Mouse (Mus musculus): ENCODE data around the gene C1qtnf12. TPM values are rescaled to one million over a fixed set of nuclear protein-coding genes. Genes with fewer than 3 reads are reported as not detected.

Gene C1qtnf12
- 0.59 TPM for polyA plus RNA-seq (2021)

- no peaks in the 10 kb centered on the region for H3K27me3 ChIP-seq
- no peak for ATAC-seq
- POLR2A ChIA-PET, result no interaction called here
- no peak for TF ChIP-seq CTCF (IDR thresholded peaks at IDR 0.05)
- in situ Hi-C loops (cut with MboI; ENCODE audit: low pct_unique_long_range_greater_than_20kb), result loop anchor here (10.0 kb wide), 1 partner anchor 172 kb away; the partner anchor contains the start of gene Rnf223
- CTCF ChIA-PET, result no interaction called here
- no peak for DNase-seq (ENCODE audit: low read depth, low spot score)
Observed at GRCm38 (mm10) chr4:155962167-155962971, at the start of gene C1qtnf12. TSS of gene C1qtnf12 (plus strand) at chr4:155962318.

- CTCF ChIA-PET, result interaction anchor here (1.1 kb wide), 1 partner anchor 193 kb away, joined by 3 read pairs; no protein-coding TSS in a partner anchor
- POLR2A ChIA-PET, result no interaction called here
Observed at GRCm38 (mm10) chr4:155932031-155932430, 30.1 kb upstream of the C1qtnf12 start.

GRCm38 (mm10) chr4:155943049-155943452 is 19.1 kb upstream of the C1qtnf12 start:
- no peak for TF ChIP-seq CTCF (IDR thresholded peaks at IDR 0.05)
- no peaks in the 10 kb centered on the region for H3K27me3 ChIP-seq
- ATAC-seq, result no peak
- CTCF ChIA-PET, result no interaction called here
- POLR2A ChIA-PET, result interaction anchor here (1.2 kb wide), 1 partner anchor 48 kb away, joined by 6 read pairs; no protein-coding TSS in a partner anchor
- in situ Hi-C loops (cut with MboI; ENCODE audit: low pct_unique_long_range_greater_than_20kb), result loop anchor here (5.0 kb wide), 1 partner anchor 36 kb away; no protein-coding TSS in a partner anchor
- DNase-seq (ENCODE audit: low read depth, low spot score), result no peak

More at GRCm38 (mm10) chr4:155932031-155932430, 30.1 kb upstream of the C1qtnf12 start:
- H3K27me3 ChIP-seq, result no peaks in the 10 kb centered on the region
- in situ Hi-C loops (cut with MboI; ENCODE audit: low pct_unique_long_range_greater_than_20kb), result no loop called here
- no peak for DNase-seq (ENCODE audit: low read depth, low spot score)
- TF ChIP-seq CTCF (IDR thresholded peaks at IDR 0.05), result no peak
- ATAC-seq, result no peak

- DNase-seq (ENCODE audit: low read depth, low spot score), result peak; percentile 76
- no peak for TF ChIP-seq CTCF (IDR thresholded peaks at IDR 0.05)
- H3K27me3 ChIP-seq, result no peaks in the 10 kb centered on the region
- ChIA-PET CTCF (no interaction called here), POLR2A (interaction anchor here (1.2 kb wide), 1 partner anchor 49 kb away, joined by 6 read pairs; no protein-coding TSS in a partner anchor)
- in situ Hi-C loops (cut with MboI; ENCODE audit: low pct_unique_long_range_greater_than_20kb), result loop anchor here (5.0 kb wide), 1 partner anchor 36 kb away; no protein-coding TSS in a partner anchor
- ATAC-seq, result peak; percentile 89
Observed at GRCm38 (mm10) chr4:155943534-155944249, 18.4 kb upstream of the C1qtnf12 start, which contains the start of gene Ube2j2. TSS of gene Ube2j2 (plus strand) at chr4:155943831.

- DNase-seq (ENCODE audit: low read depth, low spot score) (no peak), ATAC-seq (no peak)
- in situ Hi-C loops (cut with MboI; ENCODE audit: low pct_unique_long_range_greater_than_20kb), result loop anchor here (5.0 kb wide), 1 partner anchor 37 kb away; no protein-coding TSS in a partner anchor
- no peak for TF ChIP-seq CTCF (IDR thresholded peaks at IDR 0.05)
- ChIA-PET CTCF (no interaction called here), POLR2A (interaction anchor here (0.7 kb wide), 1 partner anchor 11 kb away, joined by 3 read pairs; no protein-coding TSS in a partner anchor)
- H3K27me3 ChIP-seq, result no peaks in the 10 kb centered on the region
Observed at GRCm38 (mm10) chr4:155944271-155944670, 17.8 kb upstream of the C1qtnf12 start.

GRCm38 (mm10) chr4:155947094-155947493 is 15.0 kb upstream of the C1qtnf12 start:
- ChIA-PET CTCF (interaction anchor here (1.3 kb wide), 1 partner anchor 39 kb away, joined by 4 read pairs; no protein-coding TSS in a partner anchor), POLR2A (no interaction called here)
- in situ Hi-C loops (cut with MboI; ENCODE audit: low pct_unique_long_range_greater_than_20kb), result no loop called here
- H3K27me3 ChIP-seq, result no peaks in the 10 kb centered on the region
- ATAC-seq (no peak), DNase-seq (ENCODE audit: low read depth, low spot score) (no peak)
- TF ChIP-seq CTCF (IDR thresholded peaks at IDR 0.05), result no peak

GRCm38 (mm10) chr4:155955491-155955890 is 6.6 kb upstream of the C1qtnf12 start:
- H3K27me3 ChIP-seq, result no peaks in the 10 kb centered on the region
- in situ Hi-C loops (cut with MboI; ENCODE audit: low pct_unique_long_range_greater_than_20kb), result no loop called here
- DNase-seq (ENCODE audit: low read depth, low spot score) (no peak), ATAC-seq (no peak)
- TF ChIP-seq CTCF (IDR thresholded peaks at IDR 0.05), result no peak
- ChIA-PET POLR2A (interaction anchor here (0.6 to 0.7 kb wide), 2 partner anchors 11 to 153 kb away, joined by 3 read pairs; no protein-coding TSS in a partner anchor), CTCF (no interaction called here)

GRCm38 (mm10) chr4:155959275-155959674 is 2.8 kb upstream of the C1qtnf12 start:
- ATAC-seq (no peak), DNase-seq (ENCODE audit: low read depth, low spot score) (no peak)
- CTCF ChIA-PET, result interaction anchor here (0.6 to 1.9 kb wide), 10 partner anchors 9 to 236 kb away, joined by 3 to 9 read pairs (median 3); no protein-coding TSS in a partner anchor
- no peaks in the 10 kb centered on the region for H3K27me3 ChIP-seq
- POLR2A ChIA-PET, result no interaction called here
- no peak for TF ChIP-seq CTCF (IDR thresholded peaks at IDR 0.05)
- in situ Hi-C loops (cut with MboI; ENCODE audit: low pct_unique_long_range_greater_than_20kb), result no loop called here

- H3K27me3 ChIP-seq, result no peaks in the 10 kb centered on the region
- no peak for DNase-seq (ENCODE audit: low read depth, low spot score)
- TF ChIP-seq CTCF (IDR thresholded peaks at IDR 0.05), result no peak
- POLR2A ChIA-PET, result no interaction called here
- in situ Hi-C loops (cut with MboI; ENCODE audit: low pct_unique_long_range_greater_than_20kb), result loop anchor here (10.0 kb wide), 1 partner anchor 172 kb away; the partner anchor contains the start of gene Rnf223
- no peak for ATAC-seq
- CTCF ChIA-PET, result no interaction called here
Observed at GRCm38 (mm10) chr4:155963106-155963505, 988 bp downstream of the C1qtnf12 start.

GRCm38 (mm10) chr4:155964396-155964795 is 2.3 kb downstream of the C1qtnf12 start:
- no peak for TF ChIP-seq CTCF (IDR thresholded peaks at IDR 0.05)
- no peaks in the 10 kb centered on the region for H3K27me3 ChIP-seq
- POLR2A ChIA-PET, result no interaction called here
- CTCF ChIA-PET, result no interaction called here
- in situ Hi-C loops (cut with MboI; ENCODE audit: low pct_unique_long_range_greater_than_20kb), result loop anchor here (10.0 kb wide), 1 partner anchor 170 kb away; the partner anchor contains the start of gene Rnf223
- no peak for ATAC-seq
- DNase-seq (ENCODE audit: low read depth, low spot score), result no peak
